Mouse (Mus musculus) bone marrow macrophage, adult 2 months (primary cell): Measurements from ENCODE around the gene Hipk3.

Experiments used
- CTCF ChIP-seq: IDR thresholded peaks from 2 replicates; pipeline ENCODE4 v1.5.1; 2012; ENCODE audit warnings: low read depth, mild to moderate bottlenecking, low read length, moderate library complexity
- POLR2A ChIP-seq: IDR thresholded peaks from 2 replicates; pipeline ENCODE4 v1.6.1; 2012; ENCODE audit warnings: mild to moderate bottlenecking, low read depth, low read length, borderline replicate concordance

GRCm38 (mm10) chr2:104470536-104470935 lies 23.7 kb downstream of the Hipk3 start:
- TF ChIP-seq POLR2A (no peak), CTCF (no peak)
